Mouse (Mus musculus) limb, embryonic 14.5 days (tissue): ENCODE measurements around the gene Sipa1l1. TPM values are rescaled to one million over a fixed set of nuclear protein-coding genes. Genes with fewer than 3 reads are reported as not detected.

Experiments
- ATAC-seq: fragments of 200-750 bp; cut with Nextera tagmentation; 2 replicates; pipeline ENCODE4 v1.8.0; 2017; ENCODE audit warnings: low read depth, moderate number of reproducible peaks, moderate TSS enrichment; ENCODE audit not compliant: low FRiP score
- DNase-seq: peaks from one replicate; pipeline ENCODE4 v3.0.0-alpha.2; 2015; ENCODE audit warnings: low spot score
- H3K27ac ChIP-seq: fragments of 300-500 bp; sonication (generic); replicated peaks from 2 replicates; pipeline ENCODE4 v1.5.1; 2014; ENCODE audit warnings: low read depth, mild to moderate bottlenecking, low read length, moderate library complexity, mixed read lengths
- H3K27me3 ChIP-seq: fragments of 300-500 bp; sonication (generic); 2 replicates; pipeline ENCODE4 v1.6.1; 2014; ENCODE audit warnings: low read length, mixed read lengths; ENCODE audit not compliant: control insufficient read depth, insufficient read depth
- H3K36me3 ChIP-seq: fragments of 300-500 bp; sonication (generic); 2 replicates; pipeline ENCODE4 v1.6.1; 2014; ENCODE audit warnings: mild to moderate bottlenecking, low read length, moderate library complexity, mixed read lengths; ENCODE audit not compliant: control insufficient read depth, insufficient read depth
- H3K4me1 ChIP-seq: fragments of 300-500 bp; sonication (generic); 2 replicates; pipeline ENCODE4 v1.6.1; 2014; ENCODE audit warnings: antibody characterized with exemption, low read length, mixed read lengths; ENCODE audit not compliant: control insufficient read depth, insufficient read depth
- H3K4me2 ChIP-seq: fragments of 300-500 bp; sonication (generic); replicated peaks from 2 replicates; pipeline ENCODE4 v1.6.1; 2014; ENCODE audit warnings: low read depth, mild to moderate bottlenecking, low read length, moderate library complexity; ENCODE audit not compliant: severe bottlenecking
- H3K4me3 ChIP-seq: fragments of 300-500 bp; sonication (generic); replicated peaks from 2 replicates; pipeline ENCODE4 v1.5.1; 2014; ENCODE audit warnings: low read length
- H3K9ac ChIP-seq: fragments of 300-500 bp; sonication (generic); 2 replicates; pipeline ENCODE4 v1.6.1; 2014; ENCODE audit warnings: mild to moderate bottlenecking, low read depth, low read length, moderate library complexity; ENCODE audit not compliant: severe bottlenecking
- H3K9me3 ChIP-seq: fragments of 300-500 bp; sonication (generic); 2 replicates; pipeline ENCODE4 v1.6.1; 2016; ENCODE audit warnings: low read length; ENCODE audit not compliant: control insufficient read depth
- POLR2A ChIP-seq: fragments of 200-500 bp; IDR thresholded peaks from 2 replicates; pipeline ENCODE4 v1.8.0; 2012; ENCODE audit warnings: inconsistent platforms, mild to moderate bottlenecking, moderate library complexity, borderline replicate concordance; ENCODE audit not compliant: insufficient read depth, insufficient read length; ENCODE audit errors: extremely low read depth
- WGBS: fragments of 180-500 bp; shearing (Covaris S2); extraction: QIAGEN DNeasy Blood & Tissue Kit; methylation state at CpG from one replicate; pipeline ENCODE4 v1.1.7; 2014; 5-methylcytosine and 5-hydroxymethylcytosine counted together
- polyA plus RNA-seq, 2 experiments: library from polyadenylated mRNA; depleted of rRNA in 1 of 2; stranded (reverse) in 1 of 2; unstranded in 1 of 2; fragments of >200 nt; fragmentation: Nextera tagmentation in 1 of 2; extraction: Ambion mirVana in 1 of 2; gene quantifications; 2 replicates each; pipeline versions ENCODE4 v1.2.1 to v1.2.3; 2012 to 2014

Gene Sipa1l1
- polyA plus RNA-seq, 2 experiments, result 29.5 to 31.0 TPM

DNA sequence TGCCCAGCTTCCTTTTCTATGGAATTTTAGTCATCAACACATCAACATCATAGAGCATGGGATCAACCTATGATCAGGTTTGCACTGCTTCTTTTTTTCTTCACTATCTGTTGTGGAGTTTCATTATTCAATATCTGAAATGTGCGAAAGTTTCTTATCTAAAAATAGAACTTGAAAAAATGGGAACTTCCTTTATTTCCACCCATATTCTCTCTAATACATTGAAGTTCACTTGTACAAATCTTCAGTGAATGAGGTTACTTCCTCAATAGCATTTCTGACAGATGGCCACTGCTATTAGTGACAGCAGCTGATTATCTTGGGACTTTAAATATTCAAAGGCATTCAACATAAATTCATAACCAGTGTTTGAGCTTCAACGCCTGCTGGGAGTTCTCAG lies 18.1 kb upstream of the Sipa1l1 start:
- H3K4me2 ChIP-seq, result no peak overlapping the region
- no peak for DNase-seq
- H3K9ac ChIP-seq, result no peak overlapping the region
- H3K27me3 ChIP-seq, result no peaks in the 10 kb centered on the region
- H3K36me3 ChIP-seq, result no peaks in the 10 kb centered on the region
- no peaks in the 10 kb centered on the region for H3K9me3 ChIP-seq
- no peak overlapping the region for H3K27ac ChIP-seq
- H3K4me1 ChIP-seq, result no peaks in the 10 kb centered on the region
- TF ChIP-seq POLR2A, result no peak
- WGBS, result 83% methylated on average over 2 of the region's 2 CpGs
- H3K4me3 ChIP-seq, result no peak overlapping the region
- ATAC-seq, result no peak

DNA sequence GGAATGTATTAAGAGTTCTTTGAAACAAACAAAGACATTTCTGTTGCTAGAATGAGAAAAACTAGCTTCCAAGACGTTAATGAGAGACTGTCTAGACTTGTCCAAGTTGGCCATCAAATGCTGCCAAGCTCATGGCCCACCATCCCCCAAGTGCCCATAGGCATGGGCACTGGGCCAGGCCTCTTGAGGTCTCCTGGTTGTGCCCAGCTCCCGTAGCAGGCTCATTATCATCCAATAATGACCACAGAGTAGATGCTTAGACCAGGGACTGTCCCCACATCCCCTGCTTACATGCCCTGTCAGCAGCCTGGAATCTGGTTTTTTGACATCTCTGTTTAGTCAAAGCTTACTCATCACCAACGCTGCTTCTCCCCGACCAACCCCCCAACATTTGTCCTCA lies 14.6 kb upstream of the Sipa1l1 start:
- TF ChIP-seq POLR2A, result no peak
- no peaks in the 10 kb centered on the region for H3K36me3 ChIP-seq
- H3K27me3 ChIP-seq, result no peaks in the 10 kb centered on the region
- DNase-seq, result no peak
- no peaks in the 10 kb centered on the region for H3K4me1 ChIP-seq
- no peak overlapping the region for H3K4me2 ChIP-seq
- no peaks in the 10 kb centered on the region for H3K9me3 ChIP-seq
- 78% methylated on average over 4 of the region's 4 CpGs for WGBS
- H3K9ac ChIP-seq, result no peak overlapping the region
- H3K27ac ChIP-seq, result no peak overlapping the region
- H3K4me3 ChIP-seq, result no peak overlapping the region
- ATAC-seq, result no peak

DNA sequence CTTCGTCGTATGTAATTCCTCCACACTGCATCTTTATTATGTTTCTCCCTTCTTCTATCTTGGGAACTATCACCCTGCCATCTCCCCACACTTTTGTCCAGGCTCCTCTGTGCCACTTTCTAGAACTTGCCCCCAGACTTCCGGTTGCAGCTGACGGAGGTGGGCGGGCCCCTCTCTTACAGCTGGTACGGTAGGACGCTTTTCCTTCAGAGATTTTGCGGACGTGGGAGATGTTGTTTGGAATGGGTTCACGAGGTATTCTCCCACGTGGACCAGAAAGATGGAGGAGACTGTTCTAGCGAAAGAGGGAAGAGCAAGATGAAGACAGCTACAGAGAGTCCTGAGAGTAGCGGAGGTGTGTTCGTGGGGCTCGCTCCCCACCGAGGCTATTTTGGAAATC lies 10.6 kb upstream of the Sipa1l1 start:
- TF ChIP-seq POLR2A, result no peak
- no peak overlapping the region for H3K27ac ChIP-seq
- no peaks in the 10 kb centered on the region for H3K4me1 ChIP-seq
- H3K36me3 ChIP-seq, result no peaks in the 10 kb centered on the region
- H3K4me3 ChIP-seq, result no peak overlapping the region
- ATAC-seq (no peak), DNase-seq (no peak)
- H3K9me3 ChIP-seq, result no peaks in the 10 kb centered on the region
- H3K27me3 ChIP-seq, result no peaks in the 10 kb centered on the region
- no peak overlapping the region for H3K9ac ChIP-seq
- WGBS, result 94% methylated on average over 16 of the region's 16 CpGs
- no peak overlapping the region for H3K4me2 ChIP-seq

DNA sequence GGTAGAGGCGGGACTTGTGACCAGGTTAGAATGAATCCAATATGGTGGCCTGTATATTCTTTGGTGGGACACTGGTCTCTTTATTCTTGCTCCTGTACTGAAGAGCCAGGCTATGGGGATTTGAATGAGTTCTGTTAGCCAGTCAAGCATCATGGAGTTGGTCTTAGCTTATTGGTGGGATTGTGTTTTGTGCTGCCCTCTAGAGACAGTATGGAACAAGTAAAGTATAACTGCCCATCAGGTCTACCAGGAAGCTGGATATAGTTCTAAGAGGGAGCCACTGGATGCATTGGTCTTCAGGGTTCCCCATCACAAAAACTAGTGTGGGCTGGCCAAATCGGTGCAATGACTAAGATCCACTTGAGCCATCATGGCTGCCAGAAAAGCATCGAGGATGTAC lies 9.7 kb upstream of the Sipa1l1 start:
- H3K4me2 ChIP-seq, result no peak overlapping the region
- H3K9ac ChIP-seq, result no peak overlapping the region
- no peak for TF ChIP-seq POLR2A
- no peak overlapping the region for H3K4me3 ChIP-seq
- WGBS, result 93% methylated on average over 3 of the region's 3 CpGs
- DNase-seq (no peak), ATAC-seq (no peak)
- H3K27me3 ChIP-seq, result no peaks in the 10 kb centered on the region
- no peaks in the 10 kb centered on the region for H3K9me3 ChIP-seq
- H3K36me3 ChIP-seq, result no peaks in the 10 kb centered on the region
- H3K4me1 ChIP-seq, result no peaks in the 10 kb centered on the region
- H3K27ac ChIP-seq, result no peak overlapping the region

DNA sequence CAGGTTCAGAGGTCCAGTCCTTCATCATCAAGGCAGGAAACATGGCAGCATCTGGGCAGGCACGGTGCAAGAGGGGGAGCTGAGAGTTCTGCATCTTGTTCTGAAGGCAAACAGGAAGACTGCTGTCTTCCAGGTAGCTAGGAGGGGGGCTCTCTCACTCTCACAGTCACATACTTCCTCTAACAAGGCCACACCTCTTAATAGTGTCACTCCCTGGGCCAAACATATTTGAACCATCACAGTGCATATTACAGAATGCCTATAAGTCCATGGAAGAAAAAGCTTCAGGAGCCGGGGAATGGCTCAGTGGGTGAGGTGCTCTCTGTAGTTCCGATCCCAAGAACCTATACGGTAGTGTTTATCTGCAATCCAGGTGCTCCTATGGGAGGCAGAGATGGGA lies 3.5 kb upstream of the Sipa1l1 start:
- DNase-seq (no peak), ATAC-seq (no peak)
- no peaks in the 10 kb centered on the region for H3K36me3 ChIP-seq
- no peak overlapping the region for H3K27ac ChIP-seq
- no peaks in the 10 kb centered on the region for H3K9me3 ChIP-seq
- TF ChIP-seq POLR2A, result no peak
- H3K4me1 ChIP-seq, result peaks cover 12% of the 10 kb centered on the region; the same call in 1 of the 2 replicates
- H3K4me3 ChIP-seq, result no peak overlapping the region
- WGBS, result 71% methylated on average over 4 of the region's 4 CpGs
- no peak overlapping the region for H3K4me2 ChIP-seq
- H3K27me3 ChIP-seq, result no peaks in the 10 kb centered on the region
- no peak overlapping the region for H3K9ac ChIP-seq

DNA sequence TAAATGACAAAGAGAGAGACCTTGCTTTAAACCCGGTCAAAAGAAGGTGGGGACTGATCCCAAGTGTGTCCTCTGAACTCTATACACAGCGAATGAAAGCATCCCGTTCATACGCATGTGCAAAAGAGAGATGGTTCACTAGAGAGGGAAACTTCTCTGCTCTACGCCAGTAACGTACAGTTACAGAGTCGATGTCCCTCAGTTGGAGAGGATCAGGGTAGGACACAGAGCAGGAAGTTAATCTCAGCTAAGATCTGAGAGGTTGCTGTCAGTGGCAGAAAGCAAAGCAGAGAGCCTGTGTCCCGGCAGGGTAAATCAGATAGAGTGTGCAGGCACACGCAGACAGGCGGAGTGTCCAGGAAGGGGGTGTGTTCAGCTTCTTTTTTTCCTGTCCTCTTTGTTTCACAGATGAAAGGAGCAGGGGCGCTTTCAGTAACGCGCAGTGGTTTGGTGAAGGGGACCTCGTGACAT lies 3.0 kb upstream of the Sipa1l1 start:
- 24% methylated on average over 14 of the region's 14 CpGs for WGBS
- Histone ChIP-seq H3K9ac (no peak overlapping the region), H3K27ac (no peak overlapping the region), H3K4me1 (peaks cover 14% of the 10 kb centered on the region; the same call in 1 of the 2 replicates), H3K27me3 (no peaks in the 10 kb centered on the region), H3K36me3 (no peaks in the 10 kb centered on the region), H3K9me3 (no peaks in the 10 kb centered on the region), H3K4me3 (no peak overlapping the region), H3K4me2 (peak overlapping the region; percentile 32; the same call in 1 of the 2 replicates)
- ATAC-seq, result no peak
- DNase-seq, result no peak
- no peak for TF ChIP-seq POLR2A
